Mouse (Mus musculus) forebrain, embryonic 14.5 days (tissue): ENCODE measurements around the gene Prkd1. TPM values are rescaled to one million over a fixed set of nuclear protein-coding genes. Genes with fewer than 3 reads are reported as not detected.

ENCODE experiments used
- ATAC-seq: fragments of 200-750 bp; cut with Nextera tagmentation; 2 replicates; pipeline ENCODE4 v1.8.0; 2017; ENCODE audit warnings: mild to moderate bottlenecking, moderate library complexity
- DNase-seq: peaks from one replicate; pipeline ENCODE4 v3.0.0-alpha.2; 2015; ENCODE audit warnings: low spot score
- H3K27ac ChIP-seq: fragments of 300-500 bp; sonication (generic); 2 replicates; pipeline ENCODE4 v1.5.1; 2014; ENCODE audit warnings: low read depth, mild to moderate bottlenecking, control low read depth, low read length, moderate library complexity
- H3K27me3 ChIP-seq: fragments of 300-500 bp; sonication (generic); replicated peaks from 2 replicates; pipeline ENCODE4 v1.6.1; 2014; ENCODE audit warnings: low read length, control low read depth, mixed read lengths; ENCODE audit not compliant: control insufficient read depth, insufficient read depth
- H3K36me3 ChIP-seq: fragments of 300-500 bp; sonication (generic); 2 replicates; pipeline ENCODE4 v1.6.1; 2014; ENCODE audit warnings: low read length, control low read depth; ENCODE audit not compliant: control insufficient read depth, insufficient read depth
- H3K4me1 ChIP-seq: fragments of 300-500 bp; sonication (generic); 2 replicates; pipeline ENCODE4 v1.6.1; 2014; ENCODE audit warnings: antibody characterized with exemption, low read length, control low read depth; ENCODE audit not compliant: control insufficient read depth, insufficient read depth
- H3K4me2 ChIP-seq: fragments of 300-500 bp; sonication (generic); 2 replicates; pipeline ENCODE4 v1.6.1; 2014; ENCODE audit warnings: mild to moderate bottlenecking, control low read depth, low read length
- H3K4me3 ChIP-seq: fragments of 300-500 bp; sonication (generic); 2 replicates; pipeline ENCODE4 v1.5.1; 2014; ENCODE audit warnings: low read depth, low read length, control low read depth
- H3K9ac ChIP-seq: fragments of 300-500 bp; sonication (generic); 2 replicates; pipeline ENCODE4 v1.6.1; 2014; ENCODE audit warnings: mild to moderate bottlenecking, low read length, control low read depth, moderate library complexity
- H3K9me3 ChIP-seq: fragments of 300-500 bp; sonication (generic); replicated peaks from 2 replicates; pipeline ENCODE4 v1.6.1; 2016; ENCODE audit warnings: low read length, control low read depth, mixed read lengths; ENCODE audit not compliant: control insufficient read depth
- WGBS: fragments of 180-500 bp; shearing (Covaris S2); extraction: QIAGEN DNeasy Blood & Tissue Kit; methylation state at CpG from one replicate; pipeline ENCODE4 v1.1.7; 2014; 5-methylcytosine and 5-hydroxymethylcytosine counted together
- polyA plus RNA-seq: library from polyadenylated mRNA; unstranded; fragments of >200 nt; fragmentation: Nextera tagmentation; extraction: Ambion mirVana; gene quantifications from 2 replicates; pipeline ENCODE4 v1.2.1, GENCODE M21; 2014

The Prkd1 gene
- polyA plus RNA-seq, 1 experiment from 2014 or later, result 5.0 TPM

GRCm38 (mm10) chr12:50615852-50616251 lies 33.0 kb downstream of the Prkd1 start:
- H3K36me3 ChIP-seq, result no peaks in the 10 kb centered on the region
- 97% methylated on average over 1 of the region's 1 CpGs for WGBS

GRCm38 (mm10) chr12:50614341-50614740 lies 34.6 kb downstream of the Prkd1 start:
- Histone ChIP-seq H3K27ac (no peak overlapping the region), H3K4me3 (no peak overlapping the region), H3K27me3 (no peaks in the 10 kb centered on the region), H3K9me3 (no peaks in the 10 kb centered on the region), H3K4me1 (no peaks in the 10 kb centered on the region), H3K36me3 (no peaks in the 10 kb centered on the region), H3K9ac (no peak overlapping the region), H3K4me2 (no peak overlapping the region)
- WGBS, result 49% methylated on average over 6 of the region's 6 CpGs
- ATAC-seq, result no peak
- no peak for DNase-seq

More at GRCm38 (mm10) chr12:50615852-50616251, 33.0 kb downstream of the Prkd1 start:
- H3K27ac ChIP-seq, result no peak overlapping the region
- no peak overlapping the region for H3K4me2 ChIP-seq
- no peak overlapping the region for H3K4me3 ChIP-seq
- no peaks in the 10 kb centered on the region for H3K9me3 ChIP-seq
- H3K9ac ChIP-seq, result no peak overlapping the region
- ATAC-seq (no peak), DNase-seq (no peak)
- no peaks in the 10 kb centered on the region for H3K27me3 ChIP-seq
- no peaks in the 10 kb centered on the region for H3K4me1 ChIP-seq

GRCm38 (mm10) chr12:50606703-50607500 lies 42.0 kb downstream of the Prkd1 start:
- no peak for DNase-seq
- no peak for ATAC-seq
- 74% methylated on average over 4 of the region's 4 CpGs for WGBS

DNA sequence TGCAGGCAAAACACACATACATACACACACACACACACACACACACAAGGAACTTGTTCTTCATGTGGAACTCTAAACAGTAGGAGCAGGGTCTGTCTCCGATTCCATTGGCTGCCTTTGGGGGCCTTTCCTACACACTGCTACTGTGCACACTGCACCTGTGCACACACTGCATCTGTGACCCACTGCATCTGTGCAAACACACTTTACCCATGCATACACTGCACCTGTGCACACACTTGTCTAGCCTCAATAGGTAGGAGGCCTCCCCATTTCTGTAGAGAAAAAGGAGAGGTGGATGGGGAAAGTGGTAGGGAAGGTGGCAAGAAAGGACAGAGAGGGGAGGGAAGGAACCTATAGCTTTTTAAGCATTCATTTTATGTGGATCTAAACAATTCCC lies 49.5 kb downstream of the Prkd1 start:
- Histone ChIP-seq H3K4me1 (no peaks in the 10 kb centered on the region), H3K9ac (no peak overlapping the region), H3K36me3 (no peaks in the 10 kb centered on the region), H3K27me3 (no peaks in the 10 kb centered on the region), H3K4me2 (no peak overlapping the region), H3K27ac (no peak overlapping the region), H3K4me3 (no peak overlapping the region), H3K9me3 (no peaks in the 10 kb centered on the region)
- ATAC-seq (no peak), DNase-seq (no peak)
- WGBS, result 90% methylated on average over 1 of the region's 1 CpGs

More at GRCm38 (mm10) chr12:50606703-50607500, 42.0 kb downstream of the Prkd1 start:
- Histone ChIP-seq H3K27ac (no peak overlapping the region), H3K4me3 (no peak overlapping the region), H3K36me3 (no peaks in the 10 kb centered on the region), H3K9me3 (no peaks in the 10 kb centered on the region), H3K4me1 (no peaks in the 10 kb centered on the region), H3K9ac (no peak overlapping the region), H3K4me2 (no peak overlapping the region), H3K27me3 (no peaks in the 10 kb centered on the region)

DNA sequence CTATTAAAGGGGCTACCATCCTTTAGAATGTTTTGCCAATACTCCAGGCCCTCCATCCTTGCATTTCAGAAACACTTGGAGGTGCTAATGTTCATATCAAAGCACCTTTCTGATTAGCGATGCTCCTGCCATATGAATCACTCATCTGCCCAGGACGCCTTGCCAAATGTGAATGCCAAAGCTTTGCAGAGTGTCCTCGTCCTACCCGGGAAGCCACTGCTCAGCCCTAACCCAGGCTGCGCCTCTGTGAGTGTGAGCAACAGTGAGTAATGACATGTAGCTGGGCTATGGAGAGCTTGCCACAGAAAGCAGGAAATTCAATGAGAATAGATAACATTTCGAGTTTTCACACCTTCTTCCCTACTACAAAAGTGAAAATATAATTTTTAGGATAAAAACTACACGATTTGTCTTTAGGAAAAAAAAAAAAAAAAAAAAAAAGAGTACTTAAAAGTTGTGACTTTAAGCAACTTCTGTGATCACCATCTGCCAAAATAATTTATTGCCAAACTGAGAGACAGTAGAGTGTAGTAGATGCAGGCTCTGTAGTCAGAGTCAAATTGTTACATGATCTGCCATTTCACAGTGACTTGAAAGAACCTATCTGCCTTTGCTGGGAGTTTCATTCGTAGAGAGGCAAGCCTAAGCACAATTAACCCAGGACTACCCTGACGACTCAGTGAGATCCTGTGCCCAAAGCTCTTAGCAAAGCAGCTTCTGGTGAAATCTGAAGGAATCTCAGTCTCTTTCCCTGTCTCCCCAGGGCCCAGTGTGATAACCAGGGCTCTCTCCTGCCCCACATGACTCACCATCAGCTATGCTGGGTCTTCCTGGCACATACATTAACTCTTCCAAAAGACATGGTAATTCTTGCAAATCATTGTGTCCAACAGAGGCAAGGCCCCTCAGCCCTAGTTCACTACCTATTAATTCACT lies 50.6 kb downstream of the Prkd1 start:
- 73% methylated on average over 9 of the region's 9 CpGs for WGBS
- Histone ChIP-seq H3K9me3 (no peaks in the 10 kb centered on the region), H3K27ac (no peak overlapping the region), H3K9ac (no peak overlapping the region), H3K4me3 (no peak overlapping the region), H3K27me3 (no peaks in the 10 kb centered on the region), H3K4me2 (no peak overlapping the region), H3K36me3 (no peaks in the 10 kb centered on the region), H3K4me1 (no peaks in the 10 kb centered on the region)
- peak; percentile 60 for DNase-seq
- ATAC-seq, result peak; percentile 73; the same call in 1 of the 2 replicates

GRCm38 (mm10) chr12:50597467-50597866 lies 51.4 kb downstream of the Prkd1 start:
- Histone ChIP-seq H3K36me3 (no peaks in the 10 kb centered on the region), H3K9me3 (no peaks in the 10 kb centered on the region), H3K4me3 (no peak overlapping the region), H3K27ac (no peak overlapping the region), H3K4me1 (no peaks in the 10 kb centered on the region), H3K27me3 (no peaks in the 10 kb centered on the region), H3K9ac (no peak overlapping the region), H3K4me2 (no peak overlapping the region)
- WGBS, result 76% methylated on average over 4 of the region's 4 CpGs
- ATAC-seq, result peak; percentile 35; the same call in 1 of the 2 replicates
- DNase-seq, result peak; percentile 63

DNA sequence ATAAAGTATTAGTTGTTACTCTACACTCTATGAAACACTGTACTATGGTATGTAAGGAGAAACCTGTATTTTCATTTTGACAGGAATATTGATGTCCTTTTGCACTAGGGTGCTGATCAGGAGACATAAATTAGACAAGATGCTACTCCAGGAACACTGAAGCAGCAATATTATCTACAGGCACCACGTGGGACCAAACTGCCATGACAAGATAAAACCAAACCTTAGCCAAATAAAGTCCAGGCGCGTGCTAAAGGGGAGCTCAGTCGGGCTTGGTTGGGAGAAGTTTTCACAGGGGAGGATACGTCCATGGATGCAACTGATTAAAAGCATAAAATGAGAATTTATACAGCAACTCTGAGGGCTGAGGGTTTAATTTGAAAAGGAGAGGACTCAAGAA lies 53.1 kb downstream of the Prkd1 start:
- DNase-seq, result no peak
- 89% methylated on average over 5 of the region's 5 CpGs for WGBS
- no peak overlapping the region for H3K4me3 ChIP-seq

DNA sequence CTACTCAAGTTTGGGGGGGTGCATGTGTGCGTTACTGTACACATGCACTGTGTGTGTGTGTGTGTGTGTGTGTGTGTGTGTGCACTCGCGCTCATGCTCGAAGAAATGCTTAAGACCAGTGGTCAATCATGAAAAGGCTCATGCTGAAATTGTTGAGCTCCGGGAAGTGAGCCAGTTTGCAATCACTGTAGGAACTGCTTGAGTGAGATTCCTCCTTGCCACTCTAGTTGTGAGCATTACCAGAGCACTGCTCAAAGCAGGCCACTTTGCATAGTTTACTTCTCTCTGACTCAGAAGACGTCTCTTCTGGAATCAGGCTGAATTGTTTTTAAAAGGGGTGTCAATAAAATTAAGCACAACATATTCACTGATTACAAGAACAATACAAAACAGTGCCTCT lies 54.4 kb downstream of the Prkd1 start:
- Histone ChIP-seq H3K27me3 (no peaks in the 10 kb centered on the region), H3K9me3 (no peaks in the 10 kb centered on the region), H3K4me1 (no peaks in the 10 kb centered on the region), H3K36me3 (no peaks in the 10 kb centered on the region), H3K27ac (no peak overlapping the region), H3K4me2 (no peak overlapping the region), H3K4me3 (no peak overlapping the region), H3K9ac (no peak overlapping the region)
- DNase-seq (peak; percentile 37), ATAC-seq (no peak)
- WGBS, result 65% methylated on average over 6 of the region's 6 CpGs

More for the DNA sequence above, 53.1 kb downstream of the Prkd1 start:
- Histone ChIP-seq H3K4me2 (no peak overlapping the region), H3K27me3 (no peaks in the 10 kb centered on the region), H3K9ac (no peak overlapping the region), H3K4me1 (no peaks in the 10 kb centered on the region), H3K36me3 (no peaks in the 10 kb centered on the region), H3K9me3 (no peaks in the 10 kb centered on the region), H3K27ac (no peak overlapping the region)
- ATAC-seq, result no peak
